Mouse (Mus musculus) Patski (cell line): ENCODE results near the gene Zfp472. TPM values are rescaled to one million over a fixed set of nuclear protein-coding genes. Genes with fewer than 3 reads are reported as not detected.

Source experiments
- ATAC-seq: fragments of 100-300 bp; one replicate; pipeline ENCODE4 v1.8.0; 2021
- CTCF ChIA-PET: fragments of 350-600 bp; sonication (Branson Sonifier 250); formaldehyde crosslinking; loops from one replicate; lab custom pipeline; 2022; ENCODE audit warnings: inconsistent platforms; lab: Charles Lee
- POLR2A ChIA-PET: fragments of 350-600 bp; sonication (Branson Sonifier 250); formaldehyde crosslinking; loops from one replicate; lab custom pipeline; 2022; ENCODE audit warnings: antibody characterized with exemption, inconsistent platforms; lab: Charles Lee
- DNase-seq: peaks from one replicate; pipeline ENCODE4 v3.0.0-alpha.2; 2011; ENCODE audit warnings: low read depth, low spot score
- H3K27me3 ChIP-seq: fragments of 371-371 bp; one replicate; pipeline ENCODE4 v1.5.1; 2021
- CTCF ChIP-seq: fragments of 100-300 bp; IDR thresholded peaks from one replicate; pipeline ENCODE4 v1.5.1; 2021
- in situ Hi-C: fragments of 300-500 bp; cut with MboI; formaldehyde crosslinking; loops from 3 replicates; pipeline ENCODE4 v1.11.1; 2018; ENCODE audit warnings: low pct_unique_long_range_greater_than_20kb, mixed read lengths
- polyA plus RNA-seq: library from polyadenylated mRNA; unstranded; gene quantifications from one replicate; pipeline ENCODE4 v1.2.3, GENCODE M21; 2021

The Zfp472 gene
- polyA plus RNA-seq, 1 experiment from 2014 or later: 3.8 TPM

GRCm38 (mm10) chr17:32946716-32947115, 18.9 kb upstream of the Zfp472 start:
- in situ Hi-C loops: no loop called here
- H3K27me3 ChIP-seq: no peaks in the 10 kb centered on the region
- ATAC-seq (no peak), DNase-seq (no peak)
- CTCF ChIA-PET: interaction anchor here (1.4 kb wide), 1 partner anchor 179 kb away, joined by 3 read pairs; no protein-coding TSS in a partner anchor
- no peak for TF ChIP-seq CTCF
- POLR2A ChIA-PET: no interaction called here

GRCm38 (mm10) chr17:32947215-32947914, 18.2 kb upstream of the Zfp472 start, which contains the start of gene Cyp4f13:
Cyp4f13 (minus strand) TSS chr17:32947402.
- ChIA-PET POLR2A (no interaction called here), CTCF (interaction anchor here (1.4 kb wide), 1 partner anchor 179 kb away, joined by 3 read pairs; no protein-coding TSS in a partner anchor)
- DNase-seq: peak; percentile 60
- peak; percentile 97 for ATAC-seq
- TF ChIP-seq CTCF: no peak
- no peaks in the 10 kb centered on the region for H3K27me3 ChIP-seq
- in situ Hi-C loops: no loop called here

GRCm38 (mm10) chr17:32950136-32950535, 15.5 kb upstream of the Zfp472 start:
- DNase-seq (no peak), ATAC-seq (no peak)
- H3K27me3 ChIP-seq: no peaks in the 10 kb centered on the region
- ChIA-PET CTCF (interaction anchor here (1.2 kb wide), 1 partner anchor 9 kb away, joined by 4 read pairs; no protein-coding TSS in a partner anchor), POLR2A (no interaction called here)
- TF ChIP-seq CTCF: no peak
- in situ Hi-C loops: no loop called here

- no peak for TF ChIP-seq CTCF
- POLR2A ChIA-PET: no interaction called here
- CTCF ChIA-PET: interaction anchor here (0.7 kb wide), 2 partner anchors 15 to 41 kb away, joined by 3 read pairs; partner anchors contain the start of gene Zfp472
- no peak for ATAC-seq
- in situ Hi-C loops: no loop called here
- no peak for DNase-seq
- no peaks in the 10 kb centered on the region for H3K27me3 ChIP-seq
Observed at GRCm38 (mm10) chr17:32951006-32951405, 14.6 kb upstream of the Zfp472 start.

- ChIA-PET CTCF (interaction anchor here (0.7 kb wide), 2 partner anchors 14 to 41 kb away, joined by 3 read pairs; partner anchors contain the start of gene Zfp472), POLR2A (no interaction called here)
- no peaks in the 10 kb centered on the region for H3K27me3 ChIP-seq
- ATAC-seq (no peak), DNase-seq (no peak)
- TF ChIP-seq CTCF: peak; percentile 75
- in situ Hi-C loops: no loop called here
Observed at GRCm38 (mm10) chr17:32951441-32951840, 14.2 kb upstream of the Zfp472 start.

- H3K27me3 ChIP-seq: no peaks in the 10 kb centered on the region
- ATAC-seq (peak; percentile 42), DNase-seq (no peak)
- in situ Hi-C loops: no loop called here
- TF ChIP-seq CTCF: peak; percentile 6
- ChIA-PET POLR2A (no interaction called here), CTCF (interaction anchor here (1.5 to 2.2 kb wide), 3 partner anchors 10 to 27 kb away, joined by 3 to 6 read pairs (median 4); partner anchors contain the start of gene Zfp952)
Observed at GRCm38 (mm10) chr17:32965253-32965622, 376 bp upstream of the Zfp472 start.

GRCm38 (mm10) chr17:32981361-32981760, 15.7 kb downstream of the Zfp472 start:
- POLR2A ChIA-PET: interaction anchor here (0.6 kb wide), 1 partner anchor 53 kb away, joined by 3 read pairs; no protein-coding TSS in a partner anchor
- H3K27me3 ChIP-seq: no peaks in the 10 kb centered on the region
- CTCF ChIA-PET: interaction anchor here (1.2 kb wide), 1 partner anchor 13 kb away, joined by 4 read pairs; no protein-coding TSS in a partner anchor
- no peak for TF ChIP-seq CTCF
- in situ Hi-C loops: no loop called here
- DNase-seq (no peak), ATAC-seq (no peak)

- CTCF ChIA-PET: no interaction called here
- H3K27me3 ChIP-seq: no peaks in the 10 kb centered on the region
- ATAC-seq (no peak), DNase-seq (no peak)
- no peak for TF ChIP-seq CTCF
- in situ Hi-C loops: no loop called here
- POLR2A ChIA-PET: interaction anchor here (0.5 kb wide), 1 partner anchor 20 kb away, joined by 3 read pairs; no protein-coding TSS in a partner anchor
Observed at GRCm38 (mm10) chr17:32986301-32986700, 20.7 kb downstream of the Zfp472 start.

- no peaks in the 10 kb centered on the region for H3K27me3 ChIP-seq
- ATAC-seq (no peak), DNase-seq (no peak)
- in situ Hi-C loops: no loop called here
- POLR2A ChIA-PET: no interaction called here
- CTCF ChIA-PET: interaction anchor here (0.6 to 1.9 kb wide), 7 partner anchors 8 to 43 kb away, joined by 3 to 6 read pairs (median 4); partner anchors contain the start of gene Zfp472
- peak; percentile 59 for TF ChIP-seq CTCF
Observed at GRCm38 (mm10) chr17:32991965-32992698, 26.5 kb downstream of the Zfp472 start.

GRCm38 (mm10) chr17:32992699-32993474, 27.3 kb downstream of the Zfp472 start, which contains the start of gene Zfp952:
Zfp952 (plus strand) TSS chr17:32993129.
- no peaks in the 10 kb centered on the region for H3K27me3 ChIP-seq
- POLR2A ChIA-PET: no interaction called here
- TF ChIP-seq CTCF: no peak
- peak; percentile 42 for DNase-seq
- in situ Hi-C loops: no loop called here
- CTCF ChIA-PET: interaction anchor here (0.8 to 1.8 kb wide), 4 partner anchors 9 to 42 kb away, joined by 3 to 6 read pairs (median 4); partner anchors contain the start of gene Zfp472
- peak; percentile 90 for ATAC-seq
